Mouse (Mus musculus): ENCODE measurements around the gene Eif2a. TPM values are rescaled to one million over a fixed set of nuclear protein-coding genes. Genes with fewer than 3 reads are reported as not detected.

The Eif2a gene
- total and polyA plus RNA-seq, 3 experiments, result 116 to 241 (median 119) TPM

GRCm38 (mm10) chr3:58524246-58524645, 1.4 kb upstream of the Eif2a start:
- H3K9me3 ChIP-seq (replicated peaks; ENCODE audit: low read length), result no peaks in the 10 kb centered on the region
- peak overlapping the region; percentile 100 for H3K9ac ChIP-seq (ENCODE audit: insufficient read depth, low read depth)
- H3K27ac ChIP-seq (ENCODE audit: insufficient read depth, low read depth), result 0 out of 2 replicates have a peak overlapping the region, but pooled peaks have one; percentile 9
- in situ Hi-C loops (cut with MboI; ENCODE audit: low pct_ligation_motif_present, low pct_unique_long_range_greater_than_20kb, low sequenced_read_pairs) (no loop called here), dilution Hi-C loops (cut with MboI; ENCODE audit: extremely low pct_ligation_motif_present, extremely low pct_unique_long_range_greater_than_20kb, low sequenced_read_pairs) (no loop called here)
- H3K27me3 ChIP-seq (replicated peaks), result no peaks in the 10 kb centered on the region
- no peak for DNase-seq (ENCODE audit: extremely low read depth)
- peak overlapping the region; percentile 18; the same call in 1 of the 2 replicates for H3K4me2 ChIP-seq (ENCODE audit: insufficient read depth, low read depth, poor library complexity, severe bottlenecking)
- H3K36me3 ChIP-seq (replicated peaks in 1 of 2; ENCODE audit: control insufficient read depth in 1 of 2, insufficient read depth in 1 of 2, low read length in 1 of 2), result peaks cover 26 to 46% of the 10 kb centered on the region in 2 experiments
- peaks cover 79% of the 10 kb centered on the region for H3K79me2 ChIP-seq (replicated peaks; ENCODE audit: control insufficient read depth, extremely low read depth, insufficient read depth, poor library complexity, severe bottlenecking)
- peak overlapping the region; percentile 91 to 99 (median 96) for H3K4me3 ChIP-seq (replicated peaks in 1 of 3; ENCODE audit: low read depth in 2 of 3, low read length in 2 of 3, poor library complexity in 1 of 3)
- peaks cover 3 to 30% of the 10 kb centered on the region in 2 experiments; a peak in 3 of 4 replicates for H3K4me1 ChIP-seq (ENCODE audit: control insufficient read depth in 1 of 2, insufficient read depth in 2 of 2)
- TF ChIP-seq MXI1 (IDR thresholded peaks at IDR 0.05; ENCODE audit: low read depth, low read length), result no peak; the same call in 1 of the 2 replicates
- TF ChIP-seq CHD1 (IDR thresholded peaks at IDR 0.05; ENCODE audit: low read depth, low read length), result no peak; the same call in 1 of the 2 replicates
- no peak for TF ChIP-seq JUND (conservative IDR thresholded peaks at IDR 0.05; ENCODE audit: low read depth, low read length)
- TF ChIP-seq JUN (IDR thresholded peaks at IDR 0.05; ENCODE audit: insufficient read depth, low read depth, low read length), result no peak
- no peak for TF ChIP-seq RAD21 (IDR thresholded peaks at IDR 0.05; ENCODE audit: low read depth, low read length)
- no peak for TF ChIP-seq NRF1 (IDR thresholded peaks at IDR 0.05; ENCODE audit: low read depth, low read length)
- no peak; the same call in 1 of the 2 replicates for TF ChIP-seq SIN3A (IDR thresholded peaks at IDR 0.05; ENCODE audit: low read length)
- TF ChIP-seq MYC (IDR thresholded peaks at IDR 0.05; ENCODE audit: low read depth, low read length), result no peak
- TF ChIP-seq TCF12 (IDR thresholded peaks at IDR 0.05; ENCODE audit: low read depth, low read length), result no peak
- no peak for TF ChIP-seq MAFK (IDR thresholded peaks at IDR 0.05; ENCODE audit: insufficient replicate concordance, low read length)
- no peak for TF ChIP-seq PAX5 (IDR thresholded peaks at IDR 0.05; ENCODE audit: low read length)
- TF ChIP-seq KAT2A (IDR thresholded peaks at IDR 0.05; ENCODE audit: insufficient replicate concordance, low read length), result no peak
- TF ChIP-seq E2F4 (IDR thresholded peaks at IDR 0.05; ENCODE audit: insufficient replicate concordance, low read depth, low read length), result no peak

GRCm38 (mm10) chr3:58525166-58525565, 455 bp upstream of the Eif2a start:
- Histone ChIP-seq H3K4me2 (ENCODE audit: insufficient read depth, low read depth, poor library complexity, severe bottlenecking) (no peak overlapping the region), H3K79me2 (replicated peaks; ENCODE audit: control insufficient read depth, extremely low read depth, insufficient read depth, poor library complexity, severe bottlenecking) (peaks cover 81% of the 10 kb centered on the region), H3K4me1 (ENCODE audit: control insufficient read depth in 1 of 2, insufficient read depth in 2 of 2) (peaks cover 5 to 35% of the 10 kb centered on the region in 2 experiments; a peak in 3 of 4 replicates), H3K4me3 (replicated peaks in 1 of 3; ENCODE audit: low read depth in 2 of 3, low read length in 2 of 3, poor library complexity in 1 of 3) (peak overlapping the region; percentile 91 to 99 (median 96)), H3K27me3 (replicated peaks) (no peaks in the 10 kb centered on the region), H3K9me3 (replicated peaks; ENCODE audit: low read length) (no peaks in the 10 kb centered on the region), H3K27ac (ENCODE audit: insufficient read depth, low read depth) (peak overlapping the region; percentile 93), H3K9ac (ENCODE audit: insufficient read depth, low read depth) (peak overlapping the region; percentile 100), H3K36me3 (replicated peaks in 1 of 2; ENCODE audit: control insufficient read depth in 1 of 2, insufficient read depth in 1 of 2, low read length in 1 of 2) (peaks cover 26 to 48% of the 10 kb centered on the region in 2 experiments)
- TF ChIP-seq E2F4 (IDR thresholded peaks at IDR 0.05; ENCODE audit: insufficient replicate concordance, low read depth, low read length) (no peak), CHD1 (IDR thresholded peaks at IDR 0.05; ENCODE audit: low read depth, low read length) (peak; percentile 58; the same call in 1 of the 2 replicates)
- dilution Hi-C loops (cut with MboI; ENCODE audit: extremely low pct_ligation_motif_present, extremely low pct_unique_long_range_greater_than_20kb, low sequenced_read_pairs), result no loop called here
- DNase-seq (ENCODE audit: extremely low read depth), result no peak
- in situ Hi-C loops (cut with MboI; ENCODE audit: low pct_ligation_motif_present, low pct_unique_long_range_greater_than_20kb, low sequenced_read_pairs), result no loop called here

All from CH12.LX (cell line).